Mouse (Mus musculus) cerebellum, postnatal 4 days (tissue): ENCODE measurements around the gene Phactr2.

Experiments
- DNase-seq, 2 experiments: peaks; one replicate each; pipeline ENCODE4 v3.0.0; 2022; ENCODE audit warnings: low spot score in 2 of 2, mixed read lengths in 1 of 2

The Phactr2 gene

GRCm38 (mm10) chr10:13401971-13402370 lies 72.2 kb downstream of the Phactr2 start:
- DNase-seq: no peak

GRCm38 (mm10) chr10:13395753-13396152 lies 78.5 kb downstream of the Phactr2 start:
- DNase-seq: no peak

- DNase-seq: no peak
Observed at GRCm38 (mm10) chr10:13394000-13394399, 80.2 kb downstream of the Phactr2 start.

GRCm38 (mm10) chr10:13388116-13388922 lies 85.9 kb downstream of the Phactr2 start:
- DNase-seq: peak in 1 of 2 experiments; percentile 14

GRCm38 (mm10) chr10:13384866-13385265 lies 89.3 kb downstream of the Phactr2 start:
- DNase-seq: no peak

GRCm38 (mm10) chr10:13377895-13378294 lies 96.3 kb downstream of the Phactr2 start:
- DNase-seq: no peak

- DNase-seq: no peak
Observed at GRCm38 (mm10) chr10:13376428-13377260, 97.6 kb downstream of the Phactr2 start.

- DNase-seq: peak in 1 of 2 experiments; percentile 15
Observed at GRCm38 (mm10) chr10:13375820-13376219, 98.4 kb downstream of the Phactr2 start.

GRCm38 (mm10) chr10:13369581-13370375 lies 104.4 kb downstream of the Phactr2 start:
- DNase-seq: no peak

- DNase-seq: no peak
Observed at GRCm38 (mm10) chr10:13364286-13364580, 110.0 kb downstream of the Phactr2 start.

- no peak for DNase-seq
Observed at GRCm38 (mm10) chr10:13363499-13364285, 110.5 kb downstream of the Phactr2 start.

- no peak for DNase-seq
Observed at GRCm38 (mm10) chr10:13360913-13361312, 113.3 kb downstream of the Phactr2 start.

- DNase-seq: no peak
Observed at GRCm38 (mm10) chr10:13359846-13360245, 114.4 kb downstream of the Phactr2 start.

- DNase-seq: no peak
Observed at GRCm38 (mm10) chr10:13358679-13359078, 115.5 kb downstream of the Phactr2 start.

- DNase-seq: no peak
Observed at GRCm38 (mm10) chr10:13346609-13347290, 127.5 kb downstream of the Phactr2 start.

GRCm38 (mm10) chr10:13340583-13340982 lies 133.6 kb downstream of the Phactr2 start:
- no peak for DNase-seq

- no peak for DNase-seq
Observed at GRCm38 (mm10) chr10:13336964-13337363, 137.2 kb downstream of the Phactr2 start.

- DNase-seq: no peak
Observed at GRCm38 (mm10) chr10:13335814-13336213, 138.4 kb downstream of the Phactr2 start.

GRCm38 (mm10) chr10:13335347-13335746 lies 138.9 kb downstream of the Phactr2 start:
- DNase-seq: no peak

- no peak for DNase-seq
Observed at GRCm38 (mm10) chr10:13333781-13334180, 140.4 kb downstream of the Phactr2 start.

GRCm38 (mm10) chr10:13332985-13333384 lies 141.2 kb downstream of the Phactr2 start:
- DNase-seq: no peak
